Mouse (Mus musculus) liver, embryonic 16.5 days (tissue): ENCODE results near the gene Psme2. TPM values are rescaled to one million over a fixed set of nuclear protein-coding genes. Genes with fewer than 3 reads are reported as not detected.

Source experiments
- polyA plus RNA-seq: library from polyadenylated mRNA; unstranded; fragments of >200 nt; fragmentation: Nextera tagmentation; extraction: Ambion mirVana; gene quantifications from 2 replicates; pipeline ENCODE4 v1.2.1, GENCODE M21; 2015

Gene Psme2
- polyA plus RNA-seq, 1 experiment from 2014 or later: 181 TPM

Other genes with a start within 250 kb of the Psme2 start
- gene Dhrs4, start 112.4 kb downstream of the Psme2 start, polyA plus RNA-seq: 88.8 and 91.2 TPM in 2 replicates
- gene Carmil3, start 100.5 kb downstream of the Psme2 start, polyA plus RNA-seq: 0.28 and 0.46 TPM in 2 replicates
- gene Cpne6, start 80.7 kb downstream of the Psme2 start, polyA plus RNA-seq: not detected in 2 replicates
- not detected in 2 replicates for gene Nrl, start 66.1 kb downstream of the Psme2 start, polyA plus RNA-seq
- gene Pck2, start 50.8 kb downstream of the Psme2 start, polyA plus RNA-seq: 41.2 and 42.5 TPM in 2 replicates
- 62.0 and 64.7 TPM in 2 replicates for gene Dcaf11, start 31.1 kb downstream of the Psme2 start, polyA plus RNA-seq
- 2.0 and 3.2 TPM in 2 replicates for gene A730061H03Rik, start 30.7 kb downstream of the Psme2 start, polyA plus RNA-seq
- 0.74 and 2.0 TPM in 2 replicates for gene Fitm1, start 15.5 kb downstream of the Psme2 start, polyA plus RNA-seq
- gene Psme1, start 13.0 kb downstream of the Psme2 start, polyA plus RNA-seq: 114 TPM in 2 replicates
- 22.5 and 25.8 TPM in 2 replicates for gene Emc9, start 5.8 kb downstream of the Psme2 start, polyA plus RNA-seq
- gene Rnf31, start 595 bp upstream of the Psme2 start, polyA plus RNA-seq: 9.5 and 9.7 TPM in 2 replicates
- gene Irf9, start 12.5 kb upstream of the Psme2 start, polyA plus RNA-seq: 15.9 and 17.2 TPM in 2 replicates
- gene Rec8, start 26.9 kb upstream of the Psme2 start, polyA plus RNA-seq: 2.9 and 3.1 TPM in 2 replicates
- gene Ipo4, start 44.8 kb upstream of the Psme2 start, polyA plus RNA-seq: 23.4 and 24.6 TPM in 2 replicates
- 0.71 and 1.0 TPM in 2 replicates for gene Gm49378, start 46.8 kb upstream of the Psme2 start, polyA plus RNA-seq
- 46.8 and 49.6 TPM in 2 replicates for gene Tm9sf1, start 52.7 kb upstream of the Psme2 start, polyA plus RNA-seq
- 0.15 and 0.16 TPM in 2 replicates for gene Tssk4, start 59.1 kb upstream of the Psme2 start, polyA plus RNA-seq
- 14.1 and 16.8 TPM in 2 replicates for gene Mdp1, start 69.4 kb upstream of the Psme2 start, polyA plus RNA-seq
- 20.9 and 22.8 TPM in 2 replicates for gene Gmpr2, start 80.8 kb upstream of the Psme2 start, polyA plus RNA-seq
- 212 and 230 TPM in 2 replicates for gene Nedd8, start 81.0 kb upstream of the Psme2 start, polyA plus RNA-seq
- 17.8 and 20.1 TPM in 2 replicates for gene Tinf2, start 90.7 kb upstream of the Psme2 start, polyA plus RNA-seq
- gene Tgm1, start 122.8 kb upstream of the Psme2 start, polyA plus RNA-seq: 2.8 and 3.1 TPM in 2 replicates
- 11.3 and 12.4 TPM in 2 replicates for gene Rabggta, start 131.2 kb upstream of the Psme2 start, polyA plus RNA-seq
- gene Dhrs1, start 154.6 kb upstream of the Psme2 start, polyA plus RNA-seq: 40.9 and 43.5 TPM in 2 replicates
- 18.6 and 18.7 TPM in 2 replicates for gene Nop9, start 154.6 kb upstream of the Psme2 start, polyA plus RNA-seq
- gene Cideb, start 167.3 kb upstream of the Psme2 start, polyA plus RNA-seq: 74.1 and 86.9 TPM in 2 replicates
- 0.38 and 0.40 TPM in 2 replicates for gene Ltb4r2, start 170.3 kb upstream of the Psme2 start, polyA plus RNA-seq
- 14.2 and 16.4 TPM in 2 replicates for gene Ltb4r1, start 174.8 kb upstream of the Psme2 start, polyA plus RNA-seq
- gene Adcy4, start 193.0 kb upstream of the Psme2 start, polyA plus RNA-seq: 1.9 and 2.4 TPM in 2 replicates
- 15.4 and 16.4 TPM in 2 replicates for gene Ripk3, start 197.8 kb upstream of the Psme2 start, polyA plus RNA-seq
- 0.71 TPM in 2 replicates for gene Nfatc4, start 232.0 kb upstream of the Psme2 start, polyA plus RNA-seq